Mouse (Mus musculus) urinary bladder, adult 2 months (tissue): ENCODE measurements around the gene Psen2. TPM values are rescaled to one million over a fixed set of nuclear protein-coding genes. Genes with fewer than 3 reads are reported as not detected.
A peak's percentile ranks its signal among the peaks of the same experiment; 100 is the strongest.

Experiments used
- DNase-seq: peaks from one replicate; pipeline ENCODE4 v3.0.0; 2022; ENCODE audit warnings: low spot score
- polyA plus RNA-seq: library from polyadenylated mRNA; depleted of rRNA; stranded (reverse); fragments of >200 nt; gene quantifications from 2 replicates; pipeline ENCODE4 v1.2.3, GENCODE M21; 2012

The Psen2 gene
- polyA plus RNA-seq, 1 experiment: 27.7 TPM

GRCm38 (mm10) chr1:180197956-180198355 lies 65.3 kb downstream of the Psen2 start:
- no peak for DNase-seq

GRCm38 (mm10) chr1:180196508-180196907 lies 66.7 kb downstream of the Psen2 start:
- DNase-seq: no peak

GRCm38 (mm10) chr1:180195703-180196381 lies 67.4 kb downstream of the Psen2 start:
- DNase-seq: peak; percentile 93

GRCm38 (mm10) chr1:180194781-180195471 lies 68.3 kb downstream of the Psen2 start:
- DNase-seq: no peak

- no peak for DNase-seq
Measured at GRCm38 (mm10) chr1:180194048-180194447, 69.2 kb downstream of the Psen2 start.

- DNase-seq: no peak
Measured at GRCm38 (mm10) chr1:180193391-180193935, 69.8 kb downstream of the Psen2 start.

GRCm38 (mm10) chr1:180192866-180193265 lies 70.4 kb downstream of the Psen2 start:
- no peak for DNase-seq

GRCm38 (mm10) chr1:180191651-180192220 lies 71.5 kb downstream of the Psen2 start:
- no peak for DNase-seq

- DNase-seq: no peak
Measured at GRCm38 (mm10) chr1:180191112-180191511, 72.1 kb downstream of the Psen2 start.

GRCm38 (mm10) chr1:180188951-180189350 lies 74.3 kb downstream of the Psen2 start:
- no peak for DNase-seq

- no peak for DNase-seq
Measured at GRCm38 (mm10) chr1:180186371-180186770, 76.9 kb downstream of the Psen2 start.

- DNase-seq: no peak
Measured at GRCm38 (mm10) chr1:180185877-180186276, 77.4 kb downstream of the Psen2 start.

GRCm38 (mm10) chr1:180184768-180185167 lies 78.5 kb downstream of the Psen2 start:
- no peak for DNase-seq

- DNase-seq: no peak
Measured at GRCm38 (mm10) chr1:180183525-180184159, 79.6 kb downstream of the Psen2 start.

- DNase-seq: no peak
Measured at GRCm38 (mm10) chr1:180182731-180183130, 80.5 kb downstream of the Psen2 start.

GRCm38 (mm10) chr1:180181966-180182319 lies 81.3 kb downstream of the Psen2 start:
- DNase-seq: no peak

- no peak for DNase-seq
Measured at GRCm38 (mm10) chr1:180181304-180181965, 81.8 kb downstream of the Psen2 start.

GRCm38 (mm10) chr1:180179840-180180239 lies 83.4 kb downstream of the Psen2 start:
- DNase-seq: no peak

- no peak for DNase-seq
Measured at GRCm38 (mm10) chr1:180179100-180179499, 84.1 kb downstream of the Psen2 start.

- no peak for DNase-seq
Measured at GRCm38 (mm10) chr1:180178340-180178739, 84.9 kb downstream of the Psen2 start.
